Mouse (Mus musculus) heart, embryonic 13.5 days (tissue): ENCODE data around the gene Qdpr. TPM values are rescaled to one million over a fixed set of nuclear protein-coding genes. Genes with fewer than 3 reads are reported as not detected.

Experiments
- ATAC-seq: fragments of 200-750 bp; cut with Nextera tagmentation; 2 replicates; pipeline ENCODE4 v1.8.0; 2017; ENCODE audit warnings: moderate TSS enrichment; ENCODE audit not compliant: insufficient number of reproducible peaks, low FRiP score, low TSS enrichment; ENCODE audit errors: extremely low read depth
- H3K27ac ChIP-seq: fragments of 300-500 bp; sonication (generic); replicated peaks from 2 replicates; pipeline ENCODE4 v1.5.1; 2015; ENCODE audit warnings: moderate library complexity, mild to moderate bottlenecking, inconsistent platforms
- H3K27me3 ChIP-seq: fragments of 300-500 bp; sonication (generic); replicated peaks from 2 replicates; pipeline ENCODE4 v1.6.1; 2015; ENCODE audit warnings: mild to moderate bottlenecking, inconsistent platforms
- H3K36me3 ChIP-seq: fragments of 300-500 bp; sonication (generic); 2 replicates; pipeline ENCODE4 v1.6.1; 2015; ENCODE audit warnings: mild to moderate bottlenecking, inconsistent platforms
- H3K4me1 ChIP-seq: fragments of 300-500 bp; sonication (generic); 2 replicates; pipeline ENCODE4 v1.6.1; 2015; ENCODE audit warnings: inconsistent platforms
- H3K4me2 ChIP-seq: fragments of 300-500 bp; sonication (generic); 2 replicates; pipeline ENCODE4 v1.6.1; 2015; ENCODE audit warnings: inconsistent platforms, mild to moderate bottlenecking, moderate library complexity
- H3K4me3 ChIP-seq: fragments of 300-500 bp; sonication (generic); 2 replicates; pipeline ENCODE4 v1.5.1; 2015; ENCODE audit warnings: moderate library complexity, mild to moderate bottlenecking, inconsistent platforms
- H3K9ac ChIP-seq: fragments of 300-500 bp; sonication (generic); 2 replicates; pipeline ENCODE4 v1.6.1; 2015; ENCODE audit warnings: inconsistent platforms, mild to moderate bottlenecking, moderate library complexity
- H3K9me3 ChIP-seq: fragments of 300-500 bp; sonication (generic); 2 replicates; pipeline ENCODE4 v1.6.1; 2016; ENCODE audit warnings: inconsistent platforms
- WGBS: fragments of 180-500 bp; shearing (Covaris S2); methylation state at CpG from one replicate; pipeline ENCODE4 v1.1.7; 2015; ENCODE audit warnings: mixed read lengths; 5-methylcytosine and 5-hydroxymethylcytosine counted together
- polyA plus RNA-seq: library from polyadenylated mRNA; unstranded; fragments of >200 nt; fragmentation: Nextera tagmentation; extraction: Ambion mirVana; gene quantifications from 2 replicates; pipeline ENCODE4 v1.2.1, GENCODE M21; 2015

The Qdpr gene
- 87.2 and 98.7 TPM in 2 replicates for polyA plus RNA-seq

GRCm38 (mm10) chr5:45449831-45450716, at the start of gene Qdpr:
Gene Qdpr, minus strand, starts transcription at chr5:45450236.
- H3K27me3 ChIP-seq = peaks cover 7% of the 10 kb centered on the region; the same call in 1 of the 2 replicates
- peak within 1 kb of the TSS; percentile 71 for H3K27ac ChIP-seq
- no peaks in the 10 kb centered on the region; the same call in 1 of the 2 replicates for H3K36me3 ChIP-seq
- peak within 1 kb of the TSS; percentile 81 for H3K4me2 ChIP-seq
- peak; percentile 99 for ATAC-seq
- H3K9ac ChIP-seq = peak within 1 kb of the TSS; percentile 80
- under 1% methylated on average over 70 of the region's 70 CpGs for WGBS
- peak within 1 kb of the TSS; percentile 62 for H3K4me3 ChIP-seq
- H3K4me1 ChIP-seq = peaks cover 20% of the 10 kb centered on the region
- H3K9me3 ChIP-seq = no peaks in the 10 kb centered on the region

DNA sequence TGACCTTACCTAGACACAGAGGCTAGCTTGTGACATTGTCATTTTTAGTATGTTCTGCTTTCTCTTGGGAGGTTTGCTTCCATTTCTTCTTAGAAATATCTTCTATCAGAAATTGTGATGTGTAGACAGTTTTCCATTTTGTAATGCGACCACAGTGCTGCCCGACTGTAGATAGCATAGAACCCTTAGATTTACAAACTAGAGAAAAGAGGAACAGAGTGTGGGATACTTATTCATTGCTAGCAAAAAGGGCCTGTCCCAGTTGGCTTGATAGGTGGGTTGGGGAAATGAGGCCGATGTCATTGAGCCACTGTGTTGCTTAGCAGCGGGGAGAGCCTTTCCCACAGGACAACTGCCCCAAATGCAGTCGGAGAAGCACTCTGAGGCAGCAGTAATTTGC, 47.5 kb upstream of the Qdpr start:
- peaks cover 14% of the 10 kb centered on the region for H3K4me1 ChIP-seq
- 82% methylated on average over 5 of the region's 5 CpGs for WGBS
- peaks cover 68% of the 10 kb centered on the region for H3K36me3 ChIP-seq
- no peaks in the 10 kb centered on the region for H3K9me3 ChIP-seq
- H3K9ac ChIP-seq = no peak overlapping the region
- ATAC-seq = no peak
- H3K27me3 ChIP-seq = no peaks in the 10 kb centered on the region
- no peak overlapping the region for H3K4me3 ChIP-seq
- H3K27ac ChIP-seq = no peak overlapping the region
- H3K4me2 ChIP-seq = no peak overlapping the region

DNA sequence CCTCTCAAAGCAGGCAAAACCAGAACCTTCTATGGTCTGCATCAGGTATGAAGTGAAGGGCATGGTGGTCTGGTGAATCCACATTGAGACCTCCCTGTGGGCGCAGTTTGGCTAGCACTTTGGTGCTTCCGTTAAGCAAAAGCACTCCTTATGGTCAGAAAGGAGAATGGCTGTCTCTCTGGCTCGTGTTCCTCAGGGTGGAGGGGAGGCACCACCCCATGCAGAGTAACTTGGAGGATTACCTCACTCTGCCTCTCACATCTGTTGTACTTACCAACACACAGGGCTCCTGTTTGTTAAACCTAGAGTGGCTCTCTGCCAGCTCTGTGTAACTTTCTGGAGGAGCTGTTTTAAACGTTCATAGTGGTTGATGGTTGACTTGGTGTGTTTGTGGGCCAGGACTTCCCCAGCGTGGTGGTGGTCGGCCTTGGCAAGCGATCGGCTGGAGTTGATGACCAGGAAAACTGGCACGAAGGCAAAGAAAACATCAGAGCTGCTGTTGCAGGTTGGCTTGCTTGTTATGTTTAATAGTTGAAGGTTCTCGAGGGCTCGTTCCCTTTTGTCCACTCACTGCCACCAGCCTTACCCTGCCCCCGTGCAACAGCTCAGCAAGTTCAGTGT, 47.0 kb upstream of the Qdpr start:
- no peak for ATAC-seq
- Histone ChIP-seq H3K4me3 (no peak overlapping the region), H3K4me1 (peaks cover 16% of the 10 kb centered on the region), H3K36me3 (peaks cover 63% of the 10 kb centered on the region), H3K4me2 (no peak overlapping the region), H3K9me3 (no peaks in the 10 kb centered on the region), H3K27ac (no peak overlapping the region), H3K9ac (no peak overlapping the region), H3K27me3 (peaks cover 5% of the 10 kb centered on the region)
- 85% methylated on average over 12 of the region's 12 CpGs for WGBS

DNA sequence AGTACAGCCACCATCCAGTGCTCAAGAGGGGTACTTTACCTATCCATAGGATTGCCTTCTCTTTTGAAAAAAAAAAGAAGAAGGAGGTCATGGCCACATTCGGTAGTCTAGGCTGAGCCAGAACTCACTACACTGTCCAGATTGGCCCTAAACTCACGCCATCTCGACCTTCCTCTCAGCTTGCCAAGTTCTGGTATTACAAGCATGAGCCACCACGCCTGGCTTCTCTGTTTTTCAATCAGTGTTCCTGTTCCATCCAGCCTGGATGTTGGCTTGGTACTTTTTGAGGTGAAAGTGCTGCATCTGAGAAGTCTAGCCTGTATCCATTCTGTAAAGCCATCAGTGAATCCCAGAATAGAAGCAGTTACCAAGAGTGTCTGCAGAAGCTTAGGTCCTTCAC, 46.4 kb upstream of the Qdpr start:
- no peak overlapping the region for H3K27ac ChIP-seq
- WGBS = 82% methylated on average over 4 of the region's 4 CpGs
- H3K36me3 ChIP-seq = peaks cover 57% of the 10 kb centered on the region
- H3K4me1 ChIP-seq = peaks cover 16% of the 10 kb centered on the region
- H3K9ac ChIP-seq = no peak overlapping the region
- ATAC-seq = no peak
- H3K4me3 ChIP-seq = no peak overlapping the region
- H3K4me2 ChIP-seq = no peak overlapping the region
- H3K9me3 ChIP-seq = no peaks in the 10 kb centered on the region
- peaks cover 10% of the 10 kb centered on the region for H3K27me3 ChIP-seq

- no peak overlapping the region for H3K4me2 ChIP-seq
- no peak overlapping the region for H3K27ac ChIP-seq
- no peak for ATAC-seq
- H3K36me3 ChIP-seq = peaks cover 53% of the 10 kb centered on the region
- peaks cover 16% of the 10 kb centered on the region for H3K4me1 ChIP-seq
- no peak overlapping the region for H3K4me3 ChIP-seq
- no peaks in the 10 kb centered on the region for H3K9me3 ChIP-seq
- no peak overlapping the region for H3K9ac ChIP-seq
- H3K27me3 ChIP-seq = peaks cover 15% of the 10 kb centered on the region
These were observed 46.0 kb upstream of the Qdpr start for GRCm38 (mm10) chr5:45496042-45496441.

DNA sequence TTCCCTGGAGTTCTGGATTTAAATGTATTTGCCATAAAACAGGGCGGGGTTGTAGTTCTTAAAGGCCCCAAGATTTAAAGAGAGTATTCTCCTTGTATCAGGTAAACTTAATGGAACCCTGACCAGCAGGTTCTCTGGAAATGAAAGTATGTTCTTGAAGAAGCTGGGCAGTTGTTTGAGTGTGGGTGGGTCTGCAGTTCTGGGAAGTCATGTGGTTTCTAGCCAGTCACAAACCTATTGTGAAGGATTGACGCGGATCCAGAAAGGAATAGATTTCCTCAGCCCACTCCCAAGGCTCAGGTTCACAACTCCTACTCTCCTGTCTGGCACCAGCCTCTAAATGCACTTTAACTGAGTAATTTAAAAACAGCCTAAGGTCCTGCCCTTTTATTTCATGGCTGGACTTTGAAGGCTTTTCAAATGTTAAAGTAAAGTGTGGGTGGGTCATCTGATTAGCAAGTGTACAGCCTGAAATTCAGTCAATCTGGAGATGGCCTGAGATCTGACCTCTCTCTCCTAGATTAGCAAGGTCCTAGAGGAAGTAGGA, 45.5 kb upstream of the Qdpr start:
- peaks cover 19% of the 10 kb centered on the region for H3K27me3 ChIP-seq
- 0 out of 2 replicates have a peak overlapping the region, but pooled peaks have one; percentile 3 for H3K9ac ChIP-seq
- H3K9me3 ChIP-seq = no peaks in the 10 kb centered on the region
- no peak for ATAC-seq
- H3K4me3 ChIP-seq = no peak overlapping the region
- WGBS = 86% methylated on average over 3 of the region's 3 CpGs
- H3K27ac ChIP-seq = no peak overlapping the region
- H3K4me1 ChIP-seq = peaks cover 16% of the 10 kb centered on the region
- peaks cover 48% of the 10 kb centered on the region for H3K36me3 ChIP-seq
- no peak overlapping the region for H3K4me2 ChIP-seq

GRCm38 (mm10) chr5:45494093-45494755, 44.2 kb upstream of the Qdpr start:
- no peaks in the 10 kb centered on the region for H3K9me3 ChIP-seq
- H3K4me2 ChIP-seq = peak overlapping the region; percentile 79
- peak overlapping the region; percentile 83 for H3K4me3 ChIP-seq
- no peak for ATAC-seq
- peaks cover 16% of the 10 kb centered on the region for H3K4me1 ChIP-seq
- H3K36me3 ChIP-seq = peaks cover 36% of the 10 kb centered on the region
- peaks cover 19% of the 10 kb centered on the region for H3K27me3 ChIP-seq
- H3K27ac ChIP-seq = peak overlapping the region; percentile 81; the same call in 1 of the 2 replicates
- WGBS = 49% methylated on average over 9 of the region's 9 CpGs
- peak overlapping the region; percentile 91 for H3K9ac ChIP-seq

DNA sequence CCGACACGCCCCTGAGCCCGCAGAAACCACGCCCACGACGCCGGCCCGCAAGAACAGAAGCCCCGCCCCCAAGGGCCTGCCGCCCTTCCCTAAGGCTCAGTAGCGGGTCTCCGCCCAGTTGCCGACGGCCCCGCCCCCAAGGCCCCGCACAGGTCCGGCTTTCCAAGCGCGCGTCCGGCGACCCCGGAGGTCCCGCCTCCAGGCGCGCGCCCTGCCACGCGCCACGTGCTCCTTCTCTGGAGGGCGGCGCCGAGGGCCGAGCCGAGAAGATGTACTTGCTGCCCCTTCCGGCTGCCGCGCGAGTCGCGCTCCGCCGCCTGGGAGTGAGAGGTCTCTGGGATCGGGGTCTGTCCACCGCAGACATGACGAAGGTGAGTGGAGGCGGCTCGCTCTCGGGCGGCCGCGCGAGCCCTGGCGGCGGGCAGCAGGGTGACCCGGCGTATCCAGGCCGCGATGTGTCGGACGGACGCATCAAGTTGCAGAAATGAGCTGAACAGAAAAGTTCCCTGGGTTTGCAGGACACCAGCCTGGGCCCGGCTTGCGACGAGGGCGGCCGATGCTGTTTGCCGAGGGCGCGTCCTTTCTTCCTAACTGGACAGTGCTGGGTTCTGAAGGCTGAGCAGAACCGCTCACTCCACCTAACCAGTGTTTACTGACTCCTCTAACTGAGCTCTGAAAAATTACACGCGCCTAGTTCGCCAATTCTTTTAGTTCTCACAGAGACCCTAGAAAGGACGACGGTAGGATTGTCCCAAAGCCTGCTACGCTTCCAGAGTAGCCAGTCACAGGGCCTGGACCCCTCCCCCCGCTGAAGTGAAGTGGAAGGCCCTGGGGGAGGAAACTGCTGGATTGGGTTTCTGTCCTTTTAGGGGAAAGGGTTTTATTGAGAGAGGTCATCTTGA, 43.4 kb upstream of the Qdpr start, which contains the start of gene Lap3:
Lap3 (plus strand) TSS at position 184 of the 902 bp plus-strand sequence.
- H3K9me3 ChIP-seq = no peaks in the 10 kb centered on the region

GRCm38 (mm10) chr5:45491776-45492175, 41.7 kb upstream of the Qdpr start:
- H3K36me3 ChIP-seq = peaks cover 11% of the 10 kb centered on the region
- peaks cover 16% of the 10 kb centered on the region for H3K4me1 ChIP-seq
- H3K27me3 ChIP-seq = peaks cover 23% of the 10 kb centered on the region
- no peak overlapping the region for H3K4me2 ChIP-seq
- 71% methylated on average over 4 of the region's 4 CpGs for WGBS
- no peak overlapping the region for H3K4me3 ChIP-seq
- no peak overlapping the region for H3K9ac ChIP-seq
- H3K9me3 ChIP-seq = no peaks in the 10 kb centered on the region
- H3K27ac ChIP-seq = no peak overlapping the region
- no peak for ATAC-seq

More for the DNA sequence above, 43.4 kb upstream of the Qdpr start, which contains the start of gene Lap3:
- H3K36me3 ChIP-seq = peaks cover 28% of the 10 kb centered on the region
- peak; percentile 96 for ATAC-seq
- under 1% methylated on average over 78 of the region's 78 CpGs for WGBS
- peak within 1 kb of the TSS; percentile 79 for H3K4me2 ChIP-seq
- H3K27me3 ChIP-seq = peaks cover 19% of the 10 kb centered on the region
- H3K4me3 ChIP-seq = peak within 1 kb of the TSS; percentile 83
- H3K9ac ChIP-seq = peak within 1 kb of the TSS; percentile 91
- peak within 1 kb of the TSS; percentile 81 for H3K27ac ChIP-seq
- peaks cover 16% of the 10 kb centered on the region for H3K4me1 ChIP-seq

- H3K36me3 ChIP-seq = no peaks in the 10 kb centered on the region
- no peak overlapping the region for H3K4me3 ChIP-seq
- no peak for ATAC-seq
- H3K27ac ChIP-seq = no peak overlapping the region
- H3K4me1 ChIP-seq = no peaks in the 10 kb centered on the region
- no peaks in the 10 kb centered on the region for H3K9me3 ChIP-seq
- no peak overlapping the region for H3K9ac ChIP-seq
- H3K4me2 ChIP-seq = no peak overlapping the region
- 72% methylated on average over 1 of the region's 1 CpGs for WGBS
- peaks cover 22% of the 10 kb centered on the region for H3K27me3 ChIP-seq
These were observed 33.6 kb upstream of the Qdpr start for GRCm38 (mm10) chr5:45483654-45484053.
